ENCODE assay signal across 15 mouse cellular contexts in the genomic region with DNA sequence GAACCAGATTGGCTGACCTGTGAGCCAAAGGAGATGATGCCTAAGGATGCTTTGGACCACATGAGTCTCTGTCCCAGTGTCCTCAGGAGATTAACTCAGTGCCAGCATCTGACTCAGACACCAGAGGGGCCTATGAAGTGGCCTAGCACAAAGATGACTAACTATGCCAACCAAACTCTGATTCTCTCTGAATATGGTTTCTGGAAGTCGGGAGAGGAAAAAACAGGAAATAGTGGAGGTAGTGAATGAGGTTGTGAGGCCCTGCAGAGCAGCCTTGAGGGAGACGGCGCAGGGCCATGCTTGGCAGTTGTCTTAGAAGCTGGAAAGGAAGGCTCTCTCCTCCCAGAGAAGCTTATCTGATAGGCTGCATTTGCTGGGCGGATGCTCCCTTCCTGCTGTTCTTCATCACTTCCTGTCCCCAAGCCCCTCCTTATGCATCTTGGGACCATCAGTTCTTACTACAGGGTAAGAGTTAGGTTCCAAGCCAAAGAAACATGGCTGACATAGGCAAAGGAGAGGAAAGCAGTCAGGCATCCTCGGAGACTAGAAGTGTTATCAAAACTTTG.
DNase-seq lines count a peak whose midpoint lies in the region; ATAC-seq and TF ChIP-seq lines count a peak whose summit lies in the region.
"Had no signal": no experiment of that assay in that cellular context is flagged by ENCODE, and none has a peak within 500 bp of the region (broad histone marks: within the 10 kb centered on the region; RNA-seq: fewer than 3 reads in every experiment).

No protein-coding gene starts in this region.

- 43% methylated on average over 5 of the region's 5 CpGs for whole genome bisulfite sequencing in heart, adult 2 months
- 85% methylated on average over 5 of the region's 5 CpGs for WGBS in hindbrain, embryonic 16.5 days
- 79% methylated on average over 5 of the region's 5 CpGs for WGBS in hindbrain, embryonic 13.5 days

- ATAC-seq in hindbrain, embryonic 16.5 days: no peak
- ATAC-seq in hindbrain, embryonic 13.5 days (ENCODE audit: low FRiP score): no peak

- H3K9me3 ChIP-seq in hindbrain, embryonic 16.5 days (ENCODE audit: control insufficient read depth, low read length): peaks cover 5% of the 10 kb centered on the region
- H3K9me3 ChIP-seq in hindbrain, embryonic 13.5 days: peaks cover 7% of the 10 kb centered on the region; the same call in 1 of the 2 replicates

- no peak overlapping the region for H3K4me2 ChIP-seq in hindbrain, embryonic 16.5 days (ENCODE audit: low read length)
- no peak overlapping the region for H3K4me2 ChIP-seq in hindbrain, embryonic 13.5 days
- H3K4me2 ChIP-seq: kidney, embryonic 15.5 days; liver, embryonic 11.5 days; neural tube, embryonic 15.5 days had no signal

- TF ChIP-seq POLR2A in heart, adult 2 months (IDR thresholded peaks at IDR 0.05; ENCODE audit: insufficient read depth, low read depth, low read length): no peak

- TF ChIP-seq EP300 in heart, adult 2 months (IDR thresholded peaks at IDR 0.05; ENCODE audit: insufficient read depth, low read depth, low read length): no peak

- DNase-seq in heart, adult 11 months: peak; percentile 94
- no peak for DNase-seq in heart, adult 2 months
- DNase-seq in 416B (ENCODE audit: low read depth): peak; percentile 7
- DNase-seq in brain, adult 2 months (ENCODE audit: low read depth, low spot score): peak; percentile 44
- no peak for DNase-seq in adrenal gland, postnatal 14 days
- DNase-seq in kidney, postnatal 36 days: no peak
- DNase-seq: cerebellum, adult 9-10 months; gastrocnemius, postnatal 10 days; lung, adult 18-20 months; thymus, postnatal 14 days had no signal

- H3K79me2 ChIP-seq in heart, adult 2 months (replicated peaks; ENCODE audit: control insufficient read depth, insufficient read depth, low read length): no peaks in the 10 kb centered on the region

- no peak for TF ChIP-seq CTCF in heart, adult 2 months (IDR thresholded peaks at IDR 0.05)

- no peak overlapping the region for H3K27ac ChIP-seq in heart, adult 2 months
- 0 out of 2 replicates have a peak overlapping the region, but pooled peaks have one; percentile 5 for H3K27ac ChIP-seq in hindbrain, embryonic 16.5 days (ENCODE audit: low read depth, low read length)
- no peak overlapping the region for H3K27ac ChIP-seq in hindbrain, embryonic 13.5 days
- H3K27ac ChIP-seq: kidney, embryonic 15.5 days; neural tube, embryonic 15.5 days had no signal

- H3K27me3 ChIP-seq in heart, adult 2 months (ENCODE audit: control insufficient read depth, insufficient read depth, low read length): no peaks in the 10 kb centered on the region
- no peaks in the 10 kb centered on the region for H3K27me3 ChIP-seq in hindbrain, embryonic 16.5 days (replicated peaks; ENCODE audit: control insufficient read depth, insufficient read depth, low read length)
- peaks cover 21% of the 10 kb centered on the region; the same call in 1 of the 2 replicates for H3K27me3 ChIP-seq in hindbrain, embryonic 13.5 days

- H3K9ac ChIP-seq in heart, adult 2 months (ENCODE audit: low read depth, low read length): no peak overlapping the region
- no peak overlapping the region for H3K9ac ChIP-seq in hindbrain, embryonic 16.5 days (ENCODE audit: low read depth, low read length)
- no peak overlapping the region for H3K9ac ChIP-seq in hindbrain, embryonic 13.5 days
- H3K9ac ChIP-seq: kidney, embryonic 15.5 days; neural tube, embryonic 15.5 days had no signal

- no peaks in the 10 kb centered on the region for H3K36me3 ChIP-seq in heart, adult 2 months (ENCODE audit: control insufficient read depth, insufficient read depth, low read length)
- no peaks in the 10 kb centered on the region; the same call in 1 of the 2 replicates for H3K36me3 ChIP-seq in hindbrain, embryonic 16.5 days (ENCODE audit: control insufficient read depth, insufficient read depth, low read length)
- no peaks in the 10 kb centered on the region for H3K36me3 ChIP-seq in hindbrain, embryonic 13.5 days
- H3K36me3 ChIP-seq: kidney, embryonic 15.5 days; neural tube, embryonic 15.5 days had no signal

- no peaks in the 10 kb centered on the region; the same call in 1 of the 2 replicates for H3K4me1 ChIP-seq in heart, adult 2 months (ENCODE audit: control insufficient read depth, insufficient read depth, low read length)
- H3K4me1 ChIP-seq in hindbrain, embryonic 16.5 days (ENCODE audit: control insufficient read depth, insufficient read depth, low read depth, low read length): peaks cover 10% of the 10 kb centered on the region
- peaks cover 51% of the 10 kb centered on the region for H3K4me1 ChIP-seq in hindbrain, embryonic 13.5 days (replicated peaks)

- intact Hi-C loops in heart, adult 2 months (cut with DNase I): no loop called here

- no peak overlapping the region for H3K4me3 ChIP-seq in heart, adult 2 months
- H3K4me3 ChIP-seq in hindbrain, embryonic 16.5 days (ENCODE audit: low read length): no peak overlapping the region
- H3K4me3 ChIP-seq in hindbrain, embryonic 13.5 days: no peak overlapping the region
- H3K4me3 ChIP-seq: kidney, embryonic 15.5 days; neural tube, embryonic 15.5 days had no signal

Comparison
In these comparisons a context has a peak if more than half of its experiments do, and no peak if none do; other contexts are left out.
1. DNase-seq: peak in heart, adult 11 months (single experiment), 416B (single experiment) and brain, adult 2 months (single experiment); none in heart, adult 2 months (0 of 2), adrenal gland, postnatal 14 days (single experiment) and kidney, postnatal 36 days (0 of 2).